Mouse (Mus musculus) liver, embryonic 14.5 days (tissue): ENCODE results near the gene Senp1. TPM values are rescaled to one million over a fixed set of nuclear protein-coding genes. Genes with fewer than 3 reads are reported as not detected.

Experiments
- ATAC-seq: fragments of 200-750 bp; cut with Nextera tagmentation; 2 replicates; pipeline ENCODE4 v1.8.0; 2017; ENCODE audit warnings: moderate number of reproducible peaks, mild to moderate bottlenecking, moderate library complexity; ENCODE audit not compliant: insufficient read depth
- DNase-seq, 3 experiments: peaks; one replicate each; pipeline ENCODE4 v3.0.0-alpha.2; 2012 to 2013; ENCODE audit warnings: low read depth in 3 of 3, low spot score in 3 of 3
- H3K27ac ChIP-seq: fragments of 300-500 bp; sonication (generic); 2 replicates; pipeline ENCODE4 v1.5.1; 2014; ENCODE audit warnings: moderate library complexity, mild to moderate bottlenecking, control low read depth, inconsistent platforms
- H3K27me3 ChIP-seq: fragments of 300-500 bp; sonication (generic); 2 replicates; pipeline ENCODE4 v1.6.1; 2014; ENCODE audit warnings: mild to moderate bottlenecking, low read length, moderate library complexity; ENCODE audit not compliant: control insufficient read depth, insufficient read depth
- H3K36me3 ChIP-seq: fragments of 300-500 bp; sonication (generic); replicated peaks from 2 replicates; pipeline ENCODE4 v1.6.1; 2014; ENCODE audit warnings: low read depth; ENCODE audit not compliant: control insufficient read depth, insufficient read depth
- H3K4me1 ChIP-seq, 2 experiments: fragments of 200-500 bp in 1 of 2; fragments of 300-500 bp in 1 of 2; sonication (generic) in 1 of 2; replicated peaks; 2 replicates each; pipeline ENCODE4 v1.6.1; 2012 to 2014; ENCODE audit warnings: antibody characterized with exemption in 1 of 2, inconsistent platforms in 1 of 2, low read length in 1 of 2; ENCODE audit not compliant: control insufficient read depth in 2 of 2, insufficient read depth in 2 of 2
- H3K4me2 ChIP-seq: fragments of 300-500 bp; sonication (generic); 2 replicates; pipeline ENCODE4 v1.6.1; 2014; ENCODE audit warnings: low read depth, mild to moderate bottlenecking, control low read depth, moderate library complexity
- H3K4me3 ChIP-seq, 2 experiments: fragments of 200-500 bp in 1 of 2; fragments of 300-500 bp in 1 of 2; sonication (generic) in 1 of 2; 2 replicates each; pipeline ENCODE4 v1.5.1; 2012 to 2014; ENCODE audit warnings: low read depth in 2 of 2, low read length in 2 of 2, mild to moderate bottlenecking in 2 of 2, control low read depth in 1 of 2, inconsistent platforms in 1 of 2, moderate library complexity in 1 of 2; ENCODE audit not compliant: insufficient read depth in 1 of 2
- H3K9ac ChIP-seq: fragments of 300-500 bp; sonication (generic); replicated peaks from 2 replicates; pipeline ENCODE4 v1.6.1; 2014; ENCODE audit warnings: mild to moderate bottlenecking, control low read depth, moderate library complexity
- H3K9me3 ChIP-seq: fragments of 300-500 bp; sonication (generic); 2 replicates; pipeline ENCODE4 v1.6.1; 2016; ENCODE audit warnings: low read length, mixed read lengths; ENCODE audit not compliant: control insufficient read depth
- CTCF ChIP-seq: IDR thresholded peaks from 2 replicates; pipeline ENCODE4 v1.5.1; 2016; ENCODE audit warnings: antibody characterized with exemption, low read depth, control low read depth
- EP300 ChIP-seq: IDR thresholded peaks from 2 replicates; pipeline ENCODE4 v1.6.1; 2016; ENCODE audit warnings: antibody characterized with exemption, low read depth
- WGBS: fragments of 180-500 bp; shearing (Covaris S2); extraction: QIAGEN DNeasy Blood & Tissue Kit; methylation state at CpG from one replicate; pipeline ENCODE4 v1.1.7; 2014; ENCODE audit not compliant: insufficient replicate concordance; 5-methylcytosine and 5-hydroxymethylcytosine counted together
- polyA plus RNA-seq, 2 experiments: library from polyadenylated mRNA; depleted of rRNA in 1 of 2; stranded (reverse) in 1 of 2; unstranded in 1 of 2; fragments of >200 nt; fragmentation: Nextera tagmentation in 1 of 2; extraction: Ambion mirVana in 1 of 2; gene quantifications; 2 replicates each; pipeline versions ENCODE4 v1.2.1 to v1.2.3; 2012 to 2014

The Senp1 gene
- polyA plus RNA-seq, 2 experiments, result 10.7 to 15.3 TPM

GRCm38 (mm10) chr15:98043967-98044366 lies 49.6 kb downstream of the Senp1 start:
- Histone ChIP-seq H3K4me3 (no peak overlapping the region), H3K27ac (no peak overlapping the region), H3K4me1 (no peaks in the 10 kb centered on the region), H3K36me3 (peaks cover 82% of the 10 kb centered on the region), H3K27me3 (no peaks in the 10 kb centered on the region), H3K9ac (no peak overlapping the region), H3K4me2 (no peak overlapping the region), H3K9me3 (no peaks in the 10 kb centered on the region)
- DNase-seq (no peak), ATAC-seq (no peak)
- TF ChIP-seq CTCF, result no peak
- WGBS, result 82% methylated on average over 6 of the region's 6 CpGs

DNA sequence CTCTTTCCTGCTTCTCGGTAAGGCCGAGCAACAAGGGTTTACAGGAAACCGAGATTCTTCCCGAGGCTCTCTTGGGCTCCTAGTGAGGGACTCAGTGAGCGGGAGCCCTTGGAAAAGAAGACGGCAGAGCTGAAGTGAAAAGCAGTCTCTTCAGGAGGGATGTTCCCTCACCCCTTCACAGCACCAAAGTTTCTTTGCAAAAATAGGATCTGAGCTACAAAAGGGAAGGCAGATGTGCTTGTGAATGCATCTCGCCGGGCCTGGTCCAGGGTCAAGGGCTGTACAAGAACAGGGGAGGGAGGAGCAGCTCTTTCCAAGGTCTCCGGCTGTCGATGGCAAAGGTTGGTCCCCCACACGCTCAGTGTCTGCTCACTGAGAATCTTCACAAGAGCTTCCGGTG lies 51.0 kb downstream of the Senp1 start:
- no peak for DNase-seq
- H3K9me3 ChIP-seq, result no peaks in the 10 kb centered on the region
- H3K36me3 ChIP-seq, result peaks cover 67% of the 10 kb centered on the region
- no peak for TF ChIP-seq EP300
- no peak for TF ChIP-seq CTCF
- H3K27me3 ChIP-seq, result no peaks in the 10 kb centered on the region
- H3K4me1 ChIP-seq, result no peaks in the 10 kb centered on the region
- H3K4me2 ChIP-seq, result no peak overlapping the region
- no peak overlapping the region for H3K9ac ChIP-seq
- ATAC-seq, result no peak
- no peak overlapping the region for H3K4me3 ChIP-seq
- H3K27ac ChIP-seq, result no peak overlapping the region
- WGBS, result 88% methylated on average over 12 of the region's 12 CpGs

DNA sequence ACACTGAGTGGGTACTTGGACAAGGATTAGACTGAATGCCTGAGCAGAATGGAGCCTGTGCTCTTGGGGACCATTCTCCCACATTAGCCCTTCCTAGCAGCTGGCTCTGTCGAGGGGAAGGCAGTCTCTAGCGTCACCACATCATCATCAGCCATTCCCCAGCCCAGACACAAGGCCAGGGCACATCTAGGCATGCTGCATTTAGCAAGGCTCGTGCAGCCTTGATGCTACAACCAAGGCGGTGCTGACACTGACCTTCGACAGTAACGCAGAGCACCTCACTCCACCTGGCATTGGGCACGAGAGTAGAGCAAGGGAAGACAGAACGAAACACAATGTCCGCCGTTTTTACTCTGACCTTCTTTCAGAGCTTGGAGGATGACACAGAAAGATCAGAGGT lies 53.9 kb downstream of the Senp1 start:
- ATAC-seq, result no peak
- no peak for DNase-seq
- Histone ChIP-seq H3K9ac (no peak overlapping the region), H3K27me3 (no peaks in the 10 kb centered on the region), H3K4me3 (no peak overlapping the region), H3K4me2 (no peak overlapping the region), H3K9me3 (no peaks in the 10 kb centered on the region), H3K36me3 (peaks cover 49% of the 10 kb centered on the region), H3K27ac (no peak overlapping the region), H3K4me1 (no peaks in the 10 kb centered on the region)
- no peak for TF ChIP-seq EP300
- no peak for TF ChIP-seq CTCF
- 83% methylated on average over 10 of the region's 10 CpGs for WGBS

- Histone ChIP-seq H3K27me3 (no peaks in the 10 kb centered on the region), H3K4me2 (no peak overlapping the region), H3K4me1 (no peaks in the 10 kb centered on the region), H3K27ac (no peak overlapping the region), H3K9me3 (no peaks in the 10 kb centered on the region), H3K9ac (no peak overlapping the region), H3K36me3 (peaks cover 19% of the 10 kb centered on the region), H3K4me3 (no peak overlapping the region)
- TF ChIP-seq CTCF, result 0 out of 2 replicates have a peak, but pooled peaks have one; percentile 19
- TF ChIP-seq EP300, result no peak
- DNase-seq (no peak), ATAC-seq (no peak)
- 89% methylated on average over 5 of the region's 5 CpGs for WGBS
These were observed 57.0 kb downstream of the Senp1 start for GRCm38 (mm10) chr15:98036578-98036977.

- Histone ChIP-seq H3K4me3 (no peak overlapping the region), H3K27me3 (no peaks in the 10 kb centered on the region), H3K9me3 (no peaks in the 10 kb centered on the region), H3K27ac (no peak overlapping the region), H3K4me2 (no peak overlapping the region), H3K9ac (no peak overlapping the region), H3K4me1 (no peaks in the 10 kb centered on the region), H3K36me3 (peaks cover 6% of the 10 kb centered on the region)
- DNase-seq, result no peak
- WGBS, result 32% methylated on average over 3 of the region's 3 CpGs
- no peak for TF ChIP-seq EP300
- TF ChIP-seq CTCF, result no peak
- no peak for ATAC-seq
These were observed 58.3 kb downstream of the Senp1 start for GRCm38 (mm10) chr15:98035076-98035755.
